Mouse (Mus musculus): ENCODE data around the gene Mup14. TPM values are rescaled to one million over a fixed set of nuclear protein-coding genes. Genes with fewer than 3 reads are reported as not detected.

The Mup14 gene
- not detected in 2 replicates for polyA plus RNA-seq (2012; rRNA removed)

DNA sequence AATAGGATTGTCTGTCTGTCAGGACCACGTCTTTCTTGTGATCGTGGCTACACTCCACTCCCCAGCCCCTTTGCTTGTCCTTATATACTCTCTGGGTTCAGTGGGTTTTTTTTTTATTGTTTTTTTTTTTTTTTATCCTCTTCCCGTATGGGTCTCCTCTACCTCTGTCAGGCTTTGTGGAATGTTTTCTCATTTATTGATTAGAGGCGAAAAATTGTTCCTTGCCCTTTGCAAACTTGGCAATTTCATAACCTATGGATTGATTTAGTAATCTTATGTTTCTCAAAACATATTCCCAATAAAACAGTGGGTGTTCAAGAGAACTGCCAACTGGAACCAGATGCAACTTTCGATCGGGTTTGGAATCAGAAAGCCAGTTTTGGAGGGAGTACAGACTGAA, at the start of gene Mup14:
Gene Mup14 (minus strand): TSS at position 101 of the 400 bp plus-strand sequence.

Other genes with a start within 250 kb of the Mup14 start
- gene Mup13, start 75.7 kb downstream of the Mup14 start, polyA plus RNA-seq (2012; rRNA removed) = not detected in 2 replicates
- not detected in 2 replicates for gene Mup15, start 135.7 kb upstream of the Mup14 start, polyA plus RNA-seq (2012; rRNA removed)
- gene Mup16, start 215.5 kb upstream of the Mup14 start, polyA plus RNA-seq (2012; rRNA removed) = not detected in 2 replicates